Mouse (Mus musculus): ENCODE results near the gene Begain. TPM values are rescaled to one million over a fixed set of nuclear protein-coding genes. Genes with fewer than 3 reads are reported as not detected.

The Begain gene
- polyA plus RNA-seq, 1 experiment, result 1.7 TPM

DNA sequence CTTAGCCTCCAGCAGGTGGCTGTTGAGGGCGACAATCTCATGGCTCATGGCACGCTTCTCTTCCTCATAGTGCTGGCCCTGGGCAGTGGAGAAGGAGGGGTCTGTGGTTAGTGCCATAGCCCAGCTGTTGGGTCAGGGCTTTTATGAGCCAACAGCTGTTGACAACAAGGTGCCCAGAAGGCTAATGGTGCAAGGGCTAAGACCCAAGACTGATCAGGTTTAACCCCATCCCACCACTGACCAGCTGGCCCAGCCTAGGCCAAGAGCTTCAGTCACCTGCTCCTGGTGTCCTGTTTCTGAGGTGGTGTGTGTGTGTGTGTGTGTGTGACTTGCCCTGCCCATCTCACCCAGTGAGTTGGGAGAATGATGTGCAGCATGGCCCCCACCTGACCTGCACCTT lies 31.0 kb downstream of the Begain start:
- no peak for TF ChIP-seq POLR2A (IDR thresholded peaks at IDR 0.05; ENCODE audit: low read depth, low read length)
- no peak for TF ChIP-seq CTCF (IDR thresholded peaks at IDR 0.05; ENCODE audit: extremely low read depth, insufficient read length, insufficient replicate concordance, low read depth, low read length)
- H3K36me3 ChIP-seq (ENCODE audit: control insufficient read depth, insufficient read depth, low read length), result no peaks in the 10 kb centered on the region
- 73% methylated on average over 2 of the region's 2 CpGs for WGBS

DNA sequence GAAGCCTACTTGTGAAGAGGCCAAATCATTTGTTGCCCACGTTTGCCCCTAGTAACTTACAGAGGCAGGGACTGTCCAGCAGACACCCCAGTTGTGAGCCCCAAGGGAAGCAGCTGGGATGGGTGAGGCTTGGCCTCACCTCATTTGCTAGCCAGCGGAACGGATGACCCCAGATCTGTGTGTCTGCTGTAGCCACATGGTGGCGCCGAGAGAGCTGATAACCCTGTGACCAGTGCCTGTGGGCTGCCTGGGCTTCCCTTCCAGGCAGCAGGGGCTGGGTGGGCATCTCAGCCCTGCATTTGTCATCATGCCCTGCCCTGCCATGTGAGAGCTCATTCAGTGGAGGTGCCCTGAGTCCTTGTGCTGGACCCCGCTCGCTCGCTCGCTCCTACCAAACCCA lies 44.2 kb downstream of the Begain start:
- Histone ChIP-seq H3K27me3 (ENCODE audit: control insufficient read depth, insufficient read depth, low read length) (no peaks in the 10 kb centered on the region), H3K27ac (ENCODE audit: insufficient read depth, low read depth, low read length) (no peak overlapping the region), H3K36me3 (ENCODE audit: control insufficient read depth, insufficient read depth, low read length) (no peaks in the 10 kb centered on the region), H3K4me3 (ENCODE audit: low read depth, low read length) (no peak overlapping the region), H3K4me1 (ENCODE audit: control insufficient read depth, insufficient read depth, insufficient read length, low read length) (peaks cover 2% of the 10 kb centered on the region; the same call in 1 of the 2 replicates)
- WGBS, result 76% methylated on average over 9 of the region's 9 CpGs
- no peak for TF ChIP-seq POLR2A (IDR thresholded peaks at IDR 0.05; ENCODE audit: low read depth, low read length)
- TF ChIP-seq CTCF (IDR thresholded peaks at IDR 0.05; ENCODE audit: extremely low read depth, insufficient read length, insufficient replicate concordance, low read depth, low read length), result no peak

More for the DNA sequence above, 31.0 kb downstream of the Begain start:
- Histone ChIP-seq H3K4me3 (ENCODE audit: low read depth, low read length) (no peak overlapping the region), H3K27ac (ENCODE audit: insufficient read depth, low read depth, low read length) (no peak overlapping the region), H3K27me3 (ENCODE audit: control insufficient read depth, insufficient read depth, low read length) (no peaks in the 10 kb centered on the region), H3K4me1 (ENCODE audit: control insufficient read depth, insufficient read depth, insufficient read length, low read length) (no peaks in the 10 kb centered on the region)

DNA sequence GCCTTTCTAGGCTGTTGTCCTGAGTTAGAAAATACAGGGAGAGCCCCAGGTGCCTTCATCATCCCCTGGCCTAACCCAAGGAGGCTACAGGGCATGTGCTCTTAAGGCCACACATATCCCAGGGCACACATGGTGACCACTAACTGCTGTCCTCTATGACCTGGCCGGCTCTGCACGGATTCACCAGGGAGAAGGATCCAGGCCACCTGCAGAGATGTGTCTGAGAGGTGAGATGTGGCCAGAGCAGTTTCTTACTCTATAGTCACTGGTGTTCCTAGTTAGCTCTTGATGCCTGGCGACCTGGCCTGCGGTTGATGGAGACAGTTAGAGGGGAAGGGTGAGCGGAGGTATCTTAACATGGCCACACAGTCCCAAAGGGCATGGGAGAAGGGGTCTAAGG lies 45.1 kb downstream of the Begain start:
- TF ChIP-seq CTCF (IDR thresholded peaks at IDR 0.05; ENCODE audit: extremely low read depth, insufficient read length, insufficient replicate concordance, low read depth, low read length) (no peak), POLR2A (IDR thresholded peaks at IDR 0.05; ENCODE audit: low read depth, low read length) (no peak)
- H3K36me3 ChIP-seq (ENCODE audit: control insufficient read depth, insufficient read depth, low read length), result no peaks in the 10 kb centered on the region
- H3K27ac ChIP-seq (ENCODE audit: insufficient read depth, low read depth, low read length), result no peak overlapping the region
- no peaks in the 10 kb centered on the region for H3K27me3 ChIP-seq (ENCODE audit: control insufficient read depth, insufficient read depth, low read length)
- WGBS, result 82% methylated on average over 5 of the region's 5 CpGs
- H3K4me1 ChIP-seq (ENCODE audit: control insufficient read depth, insufficient read depth, insufficient read length, low read length), result peaks cover 2% of the 10 kb centered on the region; the same call in 1 of the 2 replicates
- H3K4me3 ChIP-seq (ENCODE audit: low read depth, low read length), result no peak overlapping the region

DNA sequence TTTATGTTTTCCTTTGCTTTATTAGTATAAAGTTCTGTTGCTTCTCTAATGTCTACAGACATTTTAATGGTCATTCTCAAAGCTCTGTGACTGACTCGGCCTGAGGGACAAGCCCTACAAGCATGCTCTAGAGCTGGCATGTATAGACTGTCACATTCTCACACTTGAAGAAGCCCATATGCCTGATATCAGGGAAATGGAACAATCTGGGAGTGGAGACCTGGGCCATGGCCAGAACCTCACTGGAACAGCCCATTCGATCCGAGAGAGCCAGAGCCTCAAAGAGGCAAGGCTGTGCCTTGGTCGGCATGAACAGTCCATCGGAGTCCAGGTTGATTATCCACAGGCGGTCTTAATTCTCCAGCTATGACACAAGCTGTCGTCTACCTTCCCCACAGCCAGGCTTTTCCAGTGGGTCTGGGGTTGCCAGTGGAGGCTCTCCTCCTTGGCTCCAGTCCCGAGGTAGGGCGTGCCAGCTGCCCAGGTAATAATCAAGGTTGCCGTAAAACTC lies 45.8 kb downstream of the Begain start:
- Histone ChIP-seq H3K27ac (ENCODE audit: insufficient read depth, low read depth, low read length) (no peak overlapping the region), H3K4me1 (ENCODE audit: control insufficient read depth, insufficient read depth, insufficient read length, low read length) (peaks cover 2% of the 10 kb centered on the region; the same call in 1 of the 2 replicates), H3K36me3 (ENCODE audit: control insufficient read depth, insufficient read depth, low read length) (no peaks in the 10 kb centered on the region), H3K4me3 (ENCODE audit: low read depth, low read length) (no peak overlapping the region), H3K27me3 (ENCODE audit: control insufficient read depth, insufficient read depth, low read length) (no peaks in the 10 kb centered on the region)
- WGBS, result 31% methylated on average over 10 of the region's 10 CpGs
- TF ChIP-seq POLR2A (IDR thresholded peaks at IDR 0.05; ENCODE audit: low read depth, low read length), result no peak

DNA sequence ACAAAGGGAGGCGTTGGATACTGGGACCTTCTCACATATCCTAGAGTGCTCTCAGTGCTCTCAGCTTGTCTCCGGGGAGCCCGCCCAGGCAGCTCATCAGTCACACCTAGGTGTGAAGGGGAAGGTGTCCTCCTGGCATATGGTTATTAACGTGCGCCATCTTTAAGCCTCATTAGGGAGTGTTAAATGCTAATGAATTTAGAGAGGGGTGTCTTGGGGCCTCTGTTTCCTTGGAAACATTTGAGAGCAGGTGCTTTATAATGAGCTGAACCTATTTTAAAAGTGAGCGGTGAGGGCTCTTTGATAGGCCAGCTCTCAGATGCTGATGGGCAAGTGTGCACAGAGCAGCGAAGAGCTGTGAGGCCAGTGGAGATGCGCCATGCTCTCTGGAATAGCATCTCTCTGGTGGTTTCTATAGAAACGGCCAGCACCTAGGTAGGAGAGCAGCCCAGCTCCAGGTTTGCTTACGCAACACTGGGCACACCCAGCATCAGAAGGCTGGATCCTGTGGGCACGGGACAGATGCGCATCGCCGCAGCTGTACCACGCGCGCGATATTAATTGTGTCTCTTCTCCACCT lies 57.9 kb downstream of the Begain start:
- Histone ChIP-seq H3K27me3 (ENCODE audit: control insufficient read depth, insufficient read depth, low read length) (no peaks in the 10 kb centered on the region), H3K4me3 (ENCODE audit: low read depth, low read length) (no peak overlapping the region), H3K36me3 (ENCODE audit: control insufficient read depth, insufficient read depth, low read length) (no peaks in the 10 kb centered on the region), H3K4me1 (ENCODE audit: control insufficient read depth, insufficient read depth, insufficient read length, low read length) (no peaks in the 10 kb centered on the region), H3K27ac (ENCODE audit: insufficient read depth, low read depth, low read length) (no peak overlapping the region)
- no peak for TF ChIP-seq POLR2A (IDR thresholded peaks at IDR 0.05; ENCODE audit: low read depth, low read length)
- TF ChIP-seq CTCF (IDR thresholded peaks at IDR 0.05; ENCODE audit: extremely low read depth, insufficient read length, insufficient replicate concordance, low read depth, low read length), result no peak
- WGBS, result 86% methylated on average over 18 of the region's 18 CpGs

DNA sequence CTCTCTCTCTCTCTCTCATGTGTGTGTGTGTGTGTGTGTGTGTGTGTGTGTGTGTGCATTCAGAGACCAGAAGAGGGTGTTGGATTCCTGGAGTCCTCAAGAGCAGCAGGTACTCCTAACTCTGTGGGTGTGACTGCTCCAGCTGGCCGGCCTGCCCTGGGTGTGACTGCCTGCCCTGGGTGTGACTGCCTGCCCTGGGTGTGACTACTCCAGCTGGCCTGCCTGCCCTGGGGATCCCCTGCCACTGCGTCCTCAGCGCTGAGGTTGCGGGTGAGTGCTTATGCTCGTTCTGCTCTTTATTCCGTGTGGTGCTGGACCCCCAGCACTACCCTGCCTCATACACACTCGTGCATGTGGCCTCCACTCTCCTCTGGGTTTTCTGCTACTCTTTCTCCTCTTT lies 65.0 kb downstream of the Begain start:
- no peak for TF ChIP-seq CTCF (IDR thresholded peaks at IDR 0.05; ENCODE audit: extremely low read depth, insufficient read length, insufficient replicate concordance, low read depth, low read length)
- no peak for TF ChIP-seq POLR2A (IDR thresholded peaks at IDR 0.05; ENCODE audit: low read depth, low read length)
- H3K4me1 ChIP-seq (ENCODE audit: control insufficient read depth, insufficient read depth, insufficient read length, low read length), result peaks cover 8% of the 10 kb centered on the region; the same call in 1 of the 2 replicates
- no peaks in the 10 kb centered on the region for H3K36me3 ChIP-seq (ENCODE audit: control insufficient read depth, insufficient read depth, low read length)
- no peak overlapping the region for H3K27ac ChIP-seq (ENCODE audit: insufficient read depth, low read depth, low read length)
- H3K27me3 ChIP-seq (ENCODE audit: control insufficient read depth, insufficient read depth, low read length), result no peaks in the 10 kb centered on the region
- no peak overlapping the region for H3K4me3 ChIP-seq (ENCODE audit: low read depth, low read length)
- WGBS, result 40% methylated on average over 7 of the region's 7 CpGs

DNA sequence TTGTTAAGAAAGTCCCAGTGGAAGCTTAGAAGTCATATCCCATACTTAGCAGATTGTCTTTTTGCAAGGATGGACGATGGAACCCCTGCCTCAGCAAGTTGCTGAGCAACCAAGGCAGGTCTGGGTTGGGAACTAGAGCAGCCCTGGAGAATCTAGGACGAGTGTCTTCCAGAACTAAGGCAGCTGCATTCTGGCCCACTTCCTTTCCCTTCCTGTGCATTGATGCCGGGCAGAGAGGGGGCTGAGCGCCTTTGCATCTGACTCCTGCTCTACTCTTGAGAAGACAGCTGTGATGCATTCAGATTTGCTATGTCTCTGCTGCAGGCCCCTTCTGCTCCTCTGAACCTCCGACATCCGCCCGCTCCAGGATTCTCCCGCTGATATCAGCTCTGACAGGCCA lies 70.8 kb downstream of the Begain start:
- H3K36me3 ChIP-seq (ENCODE audit: control insufficient read depth, insufficient read depth, low read length), result no peaks in the 10 kb centered on the region
- WGBS, result 84% methylated on average over 8 of the region's 8 CpGs
- no peaks in the 10 kb centered on the region for H3K4me1 ChIP-seq (ENCODE audit: control insufficient read depth, insufficient read depth, insufficient read length, low read length)
- H3K27me3 ChIP-seq (ENCODE audit: control insufficient read depth, insufficient read depth, low read length), result no peaks in the 10 kb centered on the region
- no peak overlapping the region for H3K27ac ChIP-seq (ENCODE audit: insufficient read depth, low read depth, low read length)
- TF ChIP-seq CTCF (IDR thresholded peaks at IDR 0.05; ENCODE audit: extremely low read depth, insufficient read length, insufficient replicate concordance, low read depth, low read length) (no peak), POLR2A (IDR thresholded peaks at IDR 0.05; ENCODE audit: low read depth, low read length) (no peak)
- no peak overlapping the region for H3K4me3 ChIP-seq (ENCODE audit: low read depth, low read length)

Data from small intestine, adult 2 months (tissue).